Mouse (Mus musculus) G1E (cell line): ENCODE data around the gene Abhd12b. TPM values are rescaled to one million over a fixed set of nuclear protein-coding genes. Genes with fewer than 3 reads are reported as not detected.
"Not testable (repeated sequence)": the region's sequence is repeated elsewhere in the genome, so short reads cannot be mapped to it uniquely, and the experiment has no call there.

Source experiments
- ATAC-seq: 2 replicates; pipeline ENCODE4 v1.8.0; 2016; ENCODE audit warnings: mild to moderate bottlenecking; ENCODE audit not compliant: insufficient number of reproducible peaks, poor library complexity, low FRiP score, severe bottlenecking; ENCODE audit errors: extremely low read depth
- DNase-seq: peaks from one replicate; pipeline ENCODE4 v3.0.0; 2012; ENCODE audit warnings: low spot score
- H3K27me3 ChIP-seq: 2 replicates; pipeline ENCODE4 v1.6.1; 2012; ENCODE audit warnings: mild to moderate bottlenecking, low read length, inconsistent platforms; ENCODE audit not compliant: insufficient read depth
- H3K36me3 ChIP-seq: replicated peaks from 2 replicates; pipeline ENCODE3; 2012; ENCODE audit warnings: mild to moderate bottlenecking, inconsistent platforms
- H3K4me1 ChIP-seq: 2 replicates; pipeline ENCODE4 v1.6.1; 2012; ENCODE audit warnings: low read depth, low read length, inconsistent platforms, mixed read lengths; ENCODE audit not compliant: insufficient read depth
- H3K4me3 ChIP-seq: 2 replicates; pipeline ENCODE4 v1.5.1; 2012; ENCODE audit warnings: low read depth, mild to moderate bottlenecking, inconsistent platforms, low read length, moderate library complexity, mixed read lengths
- H3K9me3 ChIP-seq: replicated peaks from 2 replicates; pipeline ENCODE4 v1.6.1; 2012; ENCODE audit warnings: inconsistent platforms
- CTCF ChIP-seq: IDR thresholded peaks from 2 replicates; pipeline ENCODE4 v1.5.1; 2012; ENCODE audit warnings: low read depth, low read length, inconsistent platforms, mixed read lengths
- GATA1 ChIP-seq: IDR thresholded peaks from 2 replicates; pipeline ENCODE4 v1.6.1; 2012; ENCODE audit warnings: borderline replicate concordance, low read length, inconsistent platforms, mixed read lengths
- GATA2 ChIP-seq: IDR thresholded peaks from 2 replicates; pipeline ENCODE4 v1.6.1; 2012; ENCODE audit warnings: low read depth, low read length, inconsistent platforms, borderline replicate concordance
- POLR2AphosphoS5 ChIP-seq: IDR thresholded peaks from 2 replicates; pipeline ENCODE4 v1.6.1; 2012; ENCODE audit warnings: low read depth, low read length, inconsistent platforms; ENCODE audit not compliant: insufficient replicate concordance
- TAL1 ChIP-seq: conservative IDR thresholded peaks from 2 replicates; pipeline ENCODE4 v1.6.1; 2012; ENCODE audit warnings: low read depth, low read length, inconsistent platforms, mixed read lengths
- polyA plus RNA-seq: library from polyadenylated mRNA; stranded (reverse); fragments of >175 nt; gene quantifications from 2 replicates; pipeline ENCODE4 v1.2.3, GENCODE M21; 2012
- total RNA-seq, 2 experiments: library from RNA; stranded (forward) in 1 of 2; stranded (reverse) in 1 of 2; fragments of 200-1000 nt in 1 of 2; fragments of >200 nt in 1 of 2; fragmentation: Nextera tagmentation in 1 of 2; gene quantifications; 2 replicates each; pipeline ENCODE4 v1.2.3; 2014 to 2017

Gene Abhd12b
- total and polyA plus RNA-seq, 3 experiments = 0.11 TPM; not detected in 2

DNA sequence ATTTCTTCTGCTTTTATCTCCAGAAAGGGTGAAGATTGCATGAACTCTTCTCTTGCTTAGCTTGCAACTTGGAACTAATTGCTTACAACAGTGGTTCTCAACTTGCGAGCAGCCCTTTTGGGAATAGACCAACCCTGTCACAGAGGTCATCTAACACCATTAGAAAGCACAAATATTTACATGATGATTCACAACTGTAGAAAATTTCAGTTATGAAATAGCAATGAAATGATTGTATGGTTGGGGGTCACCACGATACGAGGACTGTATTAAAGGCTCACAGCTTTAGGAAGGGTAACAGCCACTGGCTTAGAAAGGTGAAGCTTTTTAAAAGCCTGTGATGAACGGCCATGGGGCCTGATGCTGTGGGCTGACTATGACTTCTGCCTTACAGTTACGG, 7.1 kb downstream of the Abhd12b start:
- Histone ChIP-seq H3K9me3 (no peaks in the 10 kb centered on the region), H3K4me3 (no peak overlapping the region), H3K27me3 (peaks cover 39% of the 10 kb centered on the region), H3K36me3 (no peaks in the 10 kb centered on the region), H3K4me1 (no peaks in the 10 kb centered on the region)
- DNase-seq (no peak), ATAC-seq (no peak)
- TF ChIP-seq POLR2AphosphoS5 = no peak
- TF ChIP-seq GATA2 = no peak
- no peak for TF ChIP-seq CTCF
- no peak for TF ChIP-seq TAL1
- no peak for TF ChIP-seq GATA1

- Histone ChIP-seq H3K4me1 (no peaks in the 10 kb centered on the region), H3K36me3 (no peaks in the 10 kb centered on the region), H3K9me3 (no peaks in the 10 kb centered on the region), H3K27me3 (peaks cover 22% of the 10 kb centered on the region), H3K4me3 (no peak overlapping the region)
- TF ChIP-seq GATA2 (no peak), POLR2AphosphoS5 (no peak)
- DNase-seq = no peak
- ATAC-seq = no peak
Observed at GRCm38 (mm10) chr12:70164741-70165140, 10.8 kb downstream of the Abhd12b start.

GRCm38 (mm10) chr12:70167950-70168349, 14.0 kb downstream of the Abhd12b start:
- Histone ChIP-seq H3K9me3 (no peaks in the 10 kb centered on the region), H3K4me3 (no peak overlapping the region), H3K4me1 (no peaks in the 10 kb centered on the region), H3K27me3 (peaks cover 17% of the 10 kb centered on the region), H3K36me3 (no peaks in the 10 kb centered on the region)
- no peak for ATAC-seq
- no peak for DNase-seq
- TF ChIP-seq CTCF (no peak), TAL1 (no peak), GATA2 (no peak), GATA1 (no peak), POLR2AphosphoS5 (no peak)

DNA sequence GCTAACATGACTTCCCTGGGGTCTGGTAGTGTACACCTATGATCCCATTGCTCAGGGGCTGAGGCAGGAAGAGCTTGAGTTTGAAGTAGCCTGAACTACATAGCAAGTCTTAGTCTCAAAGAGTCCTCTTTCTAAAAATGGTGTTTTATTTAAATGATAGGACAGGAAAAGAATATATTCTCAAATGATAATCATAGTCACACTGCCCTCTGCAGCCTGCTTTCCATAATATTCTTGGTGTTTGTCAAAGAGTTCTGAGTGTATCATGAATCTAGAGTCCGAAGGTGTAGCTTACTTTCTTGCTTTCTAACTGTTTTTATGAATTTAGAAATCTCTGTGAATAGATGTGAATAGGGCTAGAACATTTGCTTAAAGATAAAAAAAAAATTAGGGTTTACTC, 16.0 kb downstream of the Abhd12b start:
- ATAC-seq (no peak), DNase-seq (no peak)
- Histone ChIP-seq H3K27me3 (peaks cover 9% of the 10 kb centered on the region), H3K9me3 (no peaks in the 10 kb centered on the region), H3K4me1 (no peaks in the 10 kb centered on the region), H3K36me3 (no peaks in the 10 kb centered on the region), H3K4me3 (no peak overlapping the region)
- TF ChIP-seq GATA1 (no peak), CTCF (no peak), GATA2 (no peak), TAL1 (no peak), POLR2AphosphoS5 (no peak)

DNA sequence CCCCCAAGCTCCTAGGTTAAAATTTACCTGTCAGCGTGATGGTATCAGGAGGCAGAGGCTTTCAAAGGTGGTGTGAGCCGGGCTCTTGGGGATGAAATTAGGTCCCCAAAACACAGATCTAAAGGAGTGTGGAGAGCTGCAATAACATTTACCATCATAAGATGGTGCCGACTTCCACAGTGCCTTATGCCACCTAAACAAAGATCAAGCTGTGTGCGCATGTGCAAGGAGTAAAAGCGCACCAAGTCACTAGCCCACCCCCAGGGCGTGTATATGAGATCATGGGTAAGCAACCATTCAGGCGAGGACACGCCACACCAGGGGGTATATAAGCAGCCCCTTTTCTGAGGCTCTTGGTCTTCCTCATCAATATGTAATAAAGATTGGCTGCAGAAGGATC, 29.6 kb downstream of the Abhd12b start:
- H3K4me1 ChIP-seq, H3K27me3 ChIP-seq, H3K4me3 ChIP-seq, H3K36me3 ChIP-seq, ATAC-seq, H3K9me3 ChIP-seq, DNase-seq: not testable (repeated sequence)

GRCm38 (mm10) chr12:70184173-70184783, 30.3 kb downstream of the Abhd12b start:
- DNase-seq (no peak), ATAC-seq (no peak)
- no peaks in the 10 kb centered on the region for H3K4me1 ChIP-seq
- H3K9me3 ChIP-seq = peaks cover 7% of the 10 kb centered on the region
- H3K36me3 ChIP-seq = no peaks in the 10 kb centered on the region
- peaks cover 9% of the 10 kb centered on the region; the same call in 1 of the 2 replicates for H3K27me3 ChIP-seq
- TF ChIP-seq POLR2AphosphoS5 = no peak
- TF ChIP-seq CTCF = no peak
- TF ChIP-seq GATA2 = no peak
- no peak for TF ChIP-seq GATA1
- no peak for TF ChIP-seq TAL1
- H3K4me3 ChIP-seq = no peak overlapping the region

DNA sequence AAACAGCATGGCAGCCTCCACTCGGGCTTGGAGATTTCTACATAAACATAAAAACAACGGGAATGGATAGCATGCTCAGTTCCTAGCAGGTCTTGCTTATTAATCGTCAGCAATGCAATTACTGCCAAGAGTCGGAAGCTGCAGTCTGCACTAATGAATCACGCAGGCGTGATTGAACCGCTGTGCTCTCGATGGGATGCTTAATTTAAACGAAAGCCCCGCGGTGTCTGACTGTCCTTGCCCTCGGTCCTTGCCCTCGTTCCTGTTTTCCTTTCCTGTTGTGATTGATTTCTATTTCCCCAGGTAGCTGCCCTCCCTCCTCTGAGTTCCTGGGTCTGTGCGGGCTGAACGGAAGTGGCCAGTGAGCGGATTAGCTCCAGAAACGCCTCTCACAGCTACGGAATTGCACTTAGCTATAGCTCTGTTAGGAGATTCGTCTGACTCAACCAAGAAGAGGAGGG, 38.4 kb downstream of the Abhd12b start:
- ATAC-seq (no peak), DNase-seq (no peak)
- no peaks in the 10 kb centered on the region for H3K36me3 ChIP-seq
- no peaks in the 10 kb centered on the region for H3K4me1 ChIP-seq
- TF ChIP-seq GATA1 (no peak), POLR2AphosphoS5 (no peak), CTCF (no peak), TAL1 (no peak), GATA2 (no peak)
- no peaks in the 10 kb centered on the region for H3K9me3 ChIP-seq
- no peak overlapping the region for H3K4me3 ChIP-seq
- H3K27me3 ChIP-seq = peaks cover 2% of the 10 kb centered on the region; the same call in 1 of the 2 replicates
